Mouse (Mus musculus) megakaryocyte-erythroid progenitor cell, adult 5-6 weeks (primary cell): Measurements from ENCODE around the gene Dab2ip. TPM values are rescaled to one million over a fixed set of nuclear protein-coding genes. Genes with fewer than 3 reads are reported as not detected.

Experiments
- ATAC-seq: replicated peaks from 2 replicates; pipeline ENCODE4 v1.8.0; 2016; ENCODE audit warnings: mild to moderate bottlenecking, inconsistent platforms; ENCODE audit not compliant: severe bottlenecking, poor library complexity, low FRiP score, low TSS enrichment
- total RNA-seq, 2 experiments: library from RNA; stranded (forward) in 1 of 2; stranded (reverse) in 1 of 2; fragments of 200-1000, 215-1000 nt in 1 of 2; fragments of >200 nt in 1 of 2; fragmentation: Nextera tagmentation in 1 of 2; gene quantifications; 2 replicates each; pipeline ENCODE4 v1.2.3; 2014 to 2017

The Dab2ip gene
- total RNA-seq, 2 experiments from 2014 or later, result 3.2 to 5.9 TPM

GRCm38 (mm10) chr2:35720956-35721355 lies 162.9 kb downstream of the Dab2ip start:
- ATAC-seq, result no peak

GRCm38 (mm10) chr2:35722821-35723220 lies 164.8 kb downstream of the Dab2ip start:
- no peak for ATAC-seq

- ATAC-seq, result no peak
These were observed 165.2 kb downstream of the Dab2ip start for GRCm38 (mm10) chr2:35723267-35723666.

GRCm38 (mm10) chr2:35723691-35724090 lies 165.6 kb downstream of the Dab2ip start:
- ATAC-seq, result no peak

- no peak for ATAC-seq
These were observed 170.6 kb downstream of the Dab2ip start for GRCm38 (mm10) chr2:35728633-35729032.

GRCm38 (mm10) chr2:35729077-35730065 lies 171.3 kb downstream of the Dab2ip start:
- peak; percentile 58 for ATAC-seq

- peak; percentile 54; the same call in 1 of the 2 replicates for ATAC-seq
These were observed 173.8 kb downstream of the Dab2ip start for GRCm38 (mm10) chr2:35731671-35732449.

- ATAC-seq, result no peak
These were observed 176.9 kb downstream of the Dab2ip start for GRCm38 (mm10) chr2:35735001-35735400.

GRCm38 (mm10) chr2:35736061-35736460 lies 178.0 kb downstream of the Dab2ip start:
- ATAC-seq, result no peak

- ATAC-seq, result no peak; the same call in 1 of the 2 replicates
These were observed 179.5 kb downstream of the Dab2ip start for GRCm38 (mm10) chr2:35737467-35738027.

GRCm38 (mm10) chr2:35739669-35740254 lies 181.7 kb downstream of the Dab2ip start:
- ATAC-seq, result no peak

- no peak for ATAC-seq
These were observed 187.8 kb downstream of the Dab2ip start for GRCm38 (mm10) chr2:35745876-35746275.

GRCm38 (mm10) chr2:35746638-35747037 lies 188.6 kb downstream of the Dab2ip start:
- no peak for ATAC-seq

GRCm38 (mm10) chr2:35747371-35748035 lies 189.4 kb downstream of the Dab2ip start:
- ATAC-seq, result no peak

- no peak for ATAC-seq
These were observed 192.6 kb downstream of the Dab2ip start for GRCm38 (mm10) chr2:35750533-35751141.

- no peak for ATAC-seq
These were observed 193.9 kb downstream of the Dab2ip start for GRCm38 (mm10) chr2:35751781-35752505.

GRCm38 (mm10) chr2:35756467-35756866 lies 198.4 kb downstream of the Dab2ip start:
- ATAC-seq, result no peak

- ATAC-seq, result no peak
These were observed 202.3 kb downstream of the Dab2ip start for GRCm38 (mm10) chr2:35760352-35760751.
